Mouse (Mus musculus) olfactory bulb, adult 2 months (tissue): Measurements from ENCODE around the gene Fhl1. TPM values are rescaled to one million over a fixed set of nuclear protein-coding genes. Genes with fewer than 3 reads are reported as not detected.

ENCODE experiments used
- H3K27ac ChIP-seq: fragments of 200-500 bp; 2 replicates; pipeline ENCODE4 v1.5.1; 2012; ENCODE audit warnings: low read depth, low read length; ENCODE audit not compliant: insufficient read depth
- H3K4me1 ChIP-seq: fragments of 200-500 bp; 2 replicates; pipeline ENCODE4 v1.6.1; 2012; ENCODE audit warnings: low read length; ENCODE audit not compliant: control insufficient read depth, insufficient read depth
- H3K4me3 ChIP-seq: fragments of 200-500 bp; 2 replicates; pipeline ENCODE4 v1.5.1; 2012; ENCODE audit warnings: mild to moderate bottlenecking, low read depth, low read length, moderate library complexity; ENCODE audit not compliant: insufficient read depth
- CTCF ChIP-seq: fragments of 200-500 bp; IDR thresholded peaks from 2 replicates; pipeline ENCODE4 v1.5.1; 2012; ENCODE audit warnings: low read depth, mild to moderate bottlenecking, low read length, moderate library complexity; ENCODE audit not compliant: insufficient read depth
- POLR2A ChIP-seq: fragments of 200-500 bp; IDR thresholded peaks from 2 replicates; pipeline ENCODE4 v1.6.1; 2012; ENCODE audit warnings: mild to moderate bottlenecking, low read depth, low read length, moderate library complexity; ENCODE audit not compliant: insufficient read depth
- WGBS: fragments of 180-500 bp; shearing (Covaris S2); methylation state at CpG from one replicate; pipeline ENCODE4 v1.1.7; 2018; 5-methylcytosine and 5-hydroxymethylcytosine counted together
- polyA plus RNA-seq: library from polyadenylated mRNA; stranded (reverse); fragments of >200 nt; gene quantifications from 2 replicates; pipeline ENCODE4 v1.2.4, GENCODE M21; 2012; ENCODE audit warnings: low replicate concordance; ENCODE audit not compliant: missing spikeins, insufficient read depth, insufficient read length

Fhl1 gene
- polyA plus RNA-seq, 1 experiment, result not detected

DNA sequence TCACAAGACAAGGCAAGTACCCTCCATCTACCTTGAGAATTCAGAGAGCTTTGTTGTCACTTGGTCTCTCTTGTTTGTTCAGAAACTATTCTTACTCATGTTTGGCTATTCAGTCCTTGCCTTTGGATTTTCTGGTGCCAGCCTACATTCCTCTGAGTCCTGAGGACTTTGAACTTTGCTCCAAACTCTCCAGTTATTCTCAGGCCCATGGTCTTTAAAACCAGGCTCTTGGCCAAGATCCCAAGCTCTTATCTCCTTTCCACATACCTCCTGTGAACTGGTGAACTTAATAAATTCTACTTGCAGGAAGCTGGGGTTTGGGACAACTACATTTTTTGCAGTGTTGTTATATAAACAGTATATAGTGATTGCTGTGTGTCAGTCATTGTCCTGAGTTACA, 38.3 kb downstream of the Fhl1 start:
- TF ChIP-seq CTCF (no peak), POLR2A (no peak)
- H3K4me3 ChIP-seq, result no peak overlapping the region
- H3K4me1 ChIP-seq, result no peaks in the 10 kb centered on the region
- no peak overlapping the region for H3K27ac ChIP-seq

DNA sequence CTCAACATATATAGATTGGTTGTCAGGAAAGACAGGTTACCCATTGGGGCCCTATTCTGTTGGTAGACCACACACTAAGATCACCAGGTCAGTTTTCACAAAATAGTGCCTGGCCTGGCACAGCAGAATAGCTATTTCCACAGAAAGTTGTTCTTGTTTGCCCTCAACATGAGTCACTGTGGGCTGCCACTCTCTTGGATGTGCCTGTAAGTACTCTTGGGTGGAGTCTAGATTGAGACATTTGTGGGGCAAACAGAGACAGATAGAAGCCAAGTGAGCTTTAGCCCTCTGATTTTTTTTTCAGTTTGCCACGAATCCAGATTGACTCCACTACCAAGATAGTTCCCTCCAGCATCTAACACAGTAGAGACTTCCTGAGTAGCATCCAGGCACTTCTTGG, 40.2 kb downstream of the Fhl1 start:
- Histone ChIP-seq H3K4me1 (no peaks in the 10 kb centered on the region), H3K27ac (no peak overlapping the region), H3K4me3 (no peak overlapping the region)
- WGBS, result 71% methylated on average over 1 of the region's 1 CpGs
- no peak for TF ChIP-seq CTCF
- no peak for TF ChIP-seq POLR2A

DNA sequence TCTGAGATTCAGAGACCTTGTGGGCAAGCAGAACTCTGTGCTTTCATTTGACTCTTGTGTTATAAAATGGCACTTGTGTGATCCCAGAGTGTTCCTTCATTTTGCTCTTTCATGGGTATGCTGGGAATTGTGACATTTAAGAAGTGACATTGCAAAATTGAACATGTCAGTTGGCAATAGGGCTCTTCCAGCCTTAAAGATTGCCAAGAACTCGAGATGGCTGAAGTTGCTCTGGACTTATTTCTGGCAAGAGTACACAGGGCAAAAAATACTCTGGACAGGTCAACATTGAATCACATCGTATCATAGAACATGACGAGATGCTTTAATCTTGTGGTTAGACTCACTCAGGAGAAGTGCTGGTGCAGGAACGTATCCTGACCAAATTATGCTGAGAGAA, 41.7 kb downstream of the Fhl1 start:
- Histone ChIP-seq H3K27ac (no peak overlapping the region), H3K4me3 (no peak overlapping the region), H3K4me1 (no peaks in the 10 kb centered on the region)
- TF ChIP-seq POLR2A (no peak), CTCF (no peak)
- WGBS, result 83% methylated on average over 4 of the region's 4 CpGs

DNA sequence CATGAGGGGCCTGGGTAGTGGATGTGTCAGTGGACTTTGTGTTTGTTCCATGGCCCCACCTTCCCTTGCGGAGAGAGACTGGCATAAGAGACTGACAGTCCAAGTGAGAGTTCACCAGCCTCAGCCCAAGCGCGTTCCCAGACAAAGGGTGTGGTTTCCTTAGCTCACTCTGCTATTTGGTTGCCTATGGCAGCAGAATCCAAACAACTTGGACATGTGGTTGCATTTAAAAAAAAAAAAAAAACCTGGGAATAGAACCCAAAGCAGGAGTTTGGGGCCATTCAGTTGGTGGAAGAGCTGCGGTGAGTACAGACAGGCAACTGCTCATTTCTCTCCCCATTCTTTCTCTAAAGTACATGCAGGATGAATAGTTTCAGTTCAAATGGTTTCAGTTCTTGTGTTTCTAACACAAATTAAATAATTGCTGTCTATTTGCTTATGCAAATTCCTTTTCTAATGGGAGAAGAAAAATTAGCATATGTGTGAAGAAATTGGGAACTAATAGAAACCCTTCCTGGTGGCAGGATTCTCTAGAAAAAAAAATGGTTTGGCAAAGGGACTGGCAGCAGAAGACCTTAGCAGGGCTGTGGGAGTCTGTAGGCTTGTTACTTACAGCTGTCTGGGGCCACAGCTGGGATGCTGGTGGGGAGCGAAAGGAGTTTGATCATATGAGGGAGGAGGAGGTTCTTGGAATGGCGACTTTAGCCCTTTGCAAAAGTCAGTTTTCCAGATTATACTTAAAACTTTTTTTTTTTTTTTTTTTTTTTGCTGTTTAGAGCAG, 54.9 kb downstream of the Fhl1 start:
- Histone ChIP-seq H3K4me1 (peaks cover 5% of the 10 kb centered on the region; the same call in 1 of the 2 replicates), H3K4me3 (no peak overlapping the region), H3K27ac (no peak overlapping the region)
- 54% methylated on average over 6 of the region's 6 CpGs for WGBS
- TF ChIP-seq CTCF, result no peak
- TF ChIP-seq POLR2A, result no peak

DNA sequence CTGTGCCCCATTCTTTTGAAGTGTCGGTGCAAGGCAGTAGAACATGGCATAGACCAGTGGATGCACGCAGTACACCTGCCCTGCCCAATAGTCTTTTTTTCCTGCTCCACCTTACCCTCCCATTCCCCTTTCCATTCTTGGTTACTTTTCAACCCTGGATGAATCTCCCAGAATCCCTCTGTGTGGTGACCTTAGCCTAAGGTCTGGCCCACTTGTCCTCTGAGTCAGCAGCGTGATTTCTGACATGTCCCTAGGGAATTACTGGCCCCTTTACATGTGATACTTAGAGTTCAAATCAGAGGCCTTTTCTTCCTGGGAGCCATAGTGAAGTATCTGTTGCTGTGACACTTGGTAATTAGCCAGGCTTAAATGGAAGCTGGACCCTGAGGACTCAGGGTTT, 55.9 kb downstream of the Fhl1 start:
- H3K27ac ChIP-seq, result no peak overlapping the region
- H3K4me3 ChIP-seq, result no peak overlapping the region
- 75% methylated on average over 3 of the region's 3 CpGs for WGBS
- H3K4me1 ChIP-seq, result peaks cover 5% of the 10 kb centered on the region; the same call in 1 of the 2 replicates
- TF ChIP-seq POLR2A (no peak), CTCF (no peak)

DNA sequence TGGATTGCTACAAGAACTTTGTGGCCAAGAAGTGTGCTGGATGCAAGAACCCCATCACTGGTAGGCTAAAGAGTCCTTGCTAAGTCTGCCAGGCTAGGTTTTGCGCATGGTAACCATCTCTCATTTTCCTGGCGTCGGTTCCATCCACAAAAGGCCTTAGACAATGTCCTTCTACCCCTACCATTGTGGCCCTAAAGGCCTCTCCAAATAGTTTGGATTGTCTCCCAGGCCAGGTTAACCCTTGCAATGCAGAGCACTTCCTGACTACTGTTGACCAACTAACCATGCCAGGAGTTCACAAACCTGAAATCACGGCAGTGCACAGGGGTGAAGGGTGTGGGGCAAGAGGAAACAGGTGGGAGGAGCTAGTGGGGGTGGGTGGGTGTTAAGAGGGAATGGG, 59.0 kb downstream of the Fhl1 start:
- TF ChIP-seq POLR2A, result no peak
- TF ChIP-seq CTCF, result no peak
- 69% methylated on average over 4 of the region's 4 CpGs for WGBS

DNA sequence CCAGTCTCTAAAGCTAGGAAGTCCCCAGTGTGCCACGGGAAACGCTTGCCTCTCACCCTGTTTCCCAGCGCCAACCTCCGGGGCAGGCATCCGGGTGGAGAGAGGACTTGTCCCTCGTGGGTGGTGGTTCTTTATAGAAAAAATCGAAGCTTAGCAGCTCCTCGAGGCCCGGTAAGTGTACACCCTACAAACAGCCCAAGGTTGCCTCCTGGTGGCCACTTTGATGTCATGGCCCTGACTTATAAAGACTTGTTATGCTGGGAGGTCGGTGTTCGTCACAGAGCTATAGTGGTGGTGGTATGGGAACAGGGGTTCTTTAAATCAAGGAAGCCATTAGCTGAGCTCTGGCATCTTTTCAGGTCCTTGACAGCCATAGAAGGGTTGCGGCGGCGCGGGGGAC, 59.7 kb downstream of the Fhl1 start:
- WGBS, result 27% methylated on average over 15 of the region's 15 CpGs
- H3K4me1 ChIP-seq, result peaks cover 5% of the 10 kb centered on the region; the same call in 1 of the 2 replicates
- TF ChIP-seq POLR2A (no peak), CTCF (peak; percentile 33; the same call in 1 of the 2 replicates)
- no peak overlapping the region for H3K27ac ChIP-seq
- H3K4me3 ChIP-seq, result no peak overlapping the region

More for the DNA sequence above, 59.0 kb downstream of the Fhl1 start:
- Histone ChIP-seq H3K27ac (no peak overlapping the region), H3K4me1 (peaks cover 5% of the 10 kb centered on the region; the same call in 1 of the 2 replicates), H3K4me3 (no peak overlapping the region)

DNA sequence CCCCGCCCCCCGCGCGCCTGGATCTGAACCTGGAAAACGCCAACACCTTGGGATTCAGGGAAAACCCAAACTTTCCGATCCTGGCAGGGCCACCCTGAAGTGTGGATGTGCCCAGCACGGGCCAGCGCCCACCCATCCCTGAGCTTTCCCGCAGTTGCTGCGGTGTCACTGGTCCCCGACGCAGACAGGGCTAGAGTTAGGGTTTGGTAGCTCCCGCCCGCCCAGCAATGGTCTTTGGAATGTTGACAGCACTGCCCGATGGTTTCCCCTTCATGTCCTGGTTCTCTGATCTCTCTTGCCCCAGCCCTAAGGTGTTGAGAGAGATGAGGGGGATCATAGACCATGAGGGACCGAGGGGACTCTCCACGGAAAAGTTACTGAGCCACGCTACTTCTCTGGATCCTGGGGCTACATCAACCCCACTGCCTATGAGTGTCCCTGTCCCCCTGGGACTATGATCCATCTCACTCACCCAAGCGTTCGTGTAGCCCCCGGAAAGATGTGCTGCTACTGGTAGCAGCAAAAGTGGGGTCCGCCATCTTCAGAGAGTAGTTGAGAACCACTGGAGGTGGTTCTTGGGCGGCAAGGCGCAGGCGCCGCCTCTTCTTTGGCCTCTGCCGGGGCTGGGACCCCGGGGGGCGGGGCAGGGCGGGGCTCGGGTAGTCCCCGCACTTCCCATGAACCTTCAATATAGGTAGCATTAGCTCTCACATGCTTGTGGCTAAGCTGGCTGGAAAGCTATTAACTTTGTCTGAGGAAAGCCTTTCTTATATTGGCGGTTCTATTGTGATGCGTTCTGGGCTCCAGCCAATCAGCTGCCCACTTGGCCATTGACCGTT, 90.4 kb downstream of the Fhl1 start, which contains the start of gene Map7d3:
Gene Map7d3 (minus strand): TSS at position 562 of the 839 bp plus-strand sequence.
- Histone ChIP-seq H3K27ac (no peak within 1 kb of the TSS), H3K4me1 (peaks cover 6% of the 10 kb centered on the region; the same call in 1 of the 2 replicates), H3K4me3 (peak within 1 kb of the TSS; percentile 37)
- 21% methylated on average over 35 of the region's 35 CpGs for WGBS
- TF ChIP-seq CTCF (no peak), POLR2A (no peak)

DNA sequence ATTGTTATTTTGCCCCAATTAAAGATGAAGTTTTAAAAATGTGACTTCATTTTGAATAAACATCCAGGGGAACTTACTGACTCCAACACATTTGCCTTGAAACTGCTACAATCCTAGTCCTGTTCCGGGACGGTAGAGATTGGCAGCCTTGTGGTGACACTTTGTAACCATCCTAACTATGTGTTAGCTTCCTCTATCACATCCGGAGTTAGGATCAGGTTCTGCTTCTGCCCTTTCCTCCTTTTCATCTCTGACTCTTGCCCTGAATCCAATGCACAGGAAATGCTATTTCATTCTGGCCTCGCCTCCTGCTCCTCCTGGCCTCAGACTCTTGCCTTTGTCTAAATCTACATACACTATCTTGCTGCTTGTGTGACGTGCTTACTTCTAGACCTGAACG, 95.9 kb downstream of the Fhl1 start:
- no peak overlapping the region for H3K27ac ChIP-seq
- no peak overlapping the region for H3K4me3 ChIP-seq
- no peaks in the 10 kb centered on the region for H3K4me1 ChIP-seq
- WGBS, result 85% methylated on average over 6 of the region's 6 CpGs
- TF ChIP-seq POLR2A (no peak), CTCF (no peak)
